Mouse (Mus musculus): Measurements from ENCODE around the gene C2cd4b.

GRCm38 (mm10) chr9:67717081-67717480 is 42.2 kb upstream of the C2cd4b start:
- TF ChIP-seq CTCF (IDR thresholded peaks at IDR 0.05; ENCODE audit: low read depth, low read length) (no peak), POLR2A (IDR thresholded peaks at IDR 0.05; ENCODE audit: borderline replicate concordance, low read depth, low read length) (no peak)

Measured in bone marrow macrophage, adult 2 months (primary cell).